Mouse (Mus musculus): ENCODE measurements around the gene Prdm4. TPM values are rescaled to one million over a fixed set of nuclear protein-coding genes. Genes with fewer than 3 reads are reported as not detected.
A peak's percentile ranks its signal among the peaks of the same experiment; 100 is the strongest.

Prdm4 gene
- 10 to 100 TPM; 15.0 to 19.9 TPM for total RNA-seq (2021)
- long read RNA-seq, experiment 1, transcript Prdm4-201 (12 exons, 3,877 nt), result major isoform, 26 of 39 reads
- long read RNA-seq, experiment 1, partial matches to known transcripts, result 3 of 39 reads
- long read RNA-seq, experiment 1, other reads (novel, unspliced or antisense), result 7 of 39 reads
- long read RNA-seq, experiment 2, transcript Prdm4-201 (12 exons, 3,877 nt), result major isoform, 24 of 37 reads
- long read RNA-seq, experiment 2, transcript Prdm4-207 (12 exons, 3,962 nt), result minor isoform, 6 of 37 reads
- long read RNA-seq, experiment 2, partial matches to known transcripts, result 2 of 37 reads
- long read RNA-seq, experiment 2, other reads (novel, unspliced or antisense), result 5 of 37 reads

DNA sequence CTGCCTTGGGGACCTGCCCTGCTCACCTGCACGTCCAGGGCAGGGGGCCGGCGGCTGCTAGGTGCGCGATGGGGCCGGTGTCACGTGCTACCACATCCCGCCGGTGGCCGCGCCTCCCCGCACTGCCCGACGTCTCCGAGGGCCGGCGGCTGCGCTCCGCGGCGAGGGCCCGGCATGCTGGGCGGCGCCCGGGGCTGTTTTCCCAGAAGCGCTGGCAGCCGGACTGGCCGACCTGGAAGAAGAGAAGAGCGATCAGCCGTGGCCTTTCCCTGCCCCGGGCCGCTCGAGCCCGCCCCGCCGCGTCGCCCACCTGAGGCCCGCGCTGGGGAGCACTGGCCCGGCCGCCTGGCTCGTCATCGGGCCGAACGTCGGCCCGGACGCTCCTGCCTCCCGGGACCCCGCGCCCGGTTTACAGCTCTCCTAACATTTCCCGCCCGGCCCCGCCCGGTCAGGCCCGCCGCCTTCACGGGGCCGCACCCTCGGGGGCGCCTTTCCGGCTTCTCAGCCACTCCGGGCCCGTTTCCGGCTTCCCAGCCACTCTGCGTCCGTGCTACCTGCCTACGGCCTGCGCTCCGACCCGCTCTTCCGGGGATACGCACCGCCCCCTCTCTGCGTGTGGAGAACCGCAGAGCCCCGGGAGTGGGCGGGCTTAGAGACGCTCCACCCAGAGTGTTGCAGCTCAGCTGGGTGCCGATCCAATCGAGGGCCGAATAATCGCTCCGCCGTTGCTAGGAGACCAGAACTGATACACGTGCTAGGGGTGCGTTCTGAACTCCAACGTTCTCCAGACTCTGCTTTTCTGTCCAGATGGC, at the start of gene Prdm4:
Gene Prdm4 (minus strand): TSS at position 645 of the 812 bp plus-strand sequence.
- Histone ChIP-seq H3K27ac (peak within 1 kb of the TSS; percentile 90), H3K4me3 (peak within 1 kb of the TSS; percentile 81)
- peak; percentile 53 for TF ChIP-seq CTCF (IDR thresholded peaks at IDR 0.05)
- peak; percentile 99 for DNase-seq
- intact Hi-C loops (cut with DNase I), result loop anchor here (5.0 kb wide), 1 partner anchor 41 kb away; the partner anchor contains the start of gene Rtcb

DNA sequence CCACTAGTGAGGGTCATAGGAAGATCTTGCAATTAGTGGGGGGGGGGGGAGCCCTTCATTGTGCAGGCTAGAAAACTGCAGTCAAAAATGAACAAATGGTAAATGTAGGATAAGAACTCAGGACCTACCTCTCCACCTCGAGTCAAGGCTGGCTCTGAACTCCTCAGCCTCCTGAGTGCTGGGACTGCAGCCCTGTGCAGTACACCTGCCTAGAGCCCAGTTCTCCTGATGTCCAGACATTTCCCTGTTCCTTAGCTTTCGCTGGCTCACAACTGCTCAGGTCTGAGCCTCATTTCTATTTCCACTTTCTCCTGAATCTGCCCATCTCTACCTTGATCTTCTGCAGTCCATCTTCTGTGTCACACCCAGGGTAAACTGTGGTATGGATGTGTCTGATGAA, 49.5 kb upstream of the Prdm4 start:
- no peak overlapping the region for H3K27ac ChIP-seq
- DNase-seq, result no peak
- H3K4me3 ChIP-seq, result no peak overlapping the region
- no peak for TF ChIP-seq CTCF (IDR thresholded peaks at IDR 0.05)
- intact Hi-C loops (cut with DNase I), result no loop called here

DNA sequence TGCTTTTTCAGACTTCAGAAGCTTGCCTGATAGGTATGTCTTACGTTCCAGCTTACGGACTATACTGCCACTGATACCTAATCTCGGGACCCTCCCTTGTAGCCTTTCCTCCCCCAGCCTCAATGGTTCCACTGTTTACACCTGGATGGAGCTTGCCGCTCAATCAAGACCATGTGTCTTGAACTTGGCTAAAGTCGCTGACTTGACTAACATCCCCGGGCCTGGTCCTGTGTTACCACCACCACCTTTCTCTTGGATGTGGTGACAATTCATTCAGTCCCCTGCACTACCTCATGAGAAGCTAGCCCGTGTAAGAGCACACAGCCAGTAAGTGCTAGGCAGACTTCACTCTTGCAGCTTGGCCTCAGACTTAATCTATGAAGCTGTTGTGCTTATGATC, 47.4 kb upstream of the Prdm4 start:
- H3K27ac ChIP-seq, result no peak overlapping the region
- intact Hi-C loops (cut with DNase I), result no loop called here
- no peak for DNase-seq
- no peak for TF ChIP-seq CTCF (IDR thresholded peaks at IDR 0.05)
- no peak overlapping the region for H3K4me3 ChIP-seq

DNA sequence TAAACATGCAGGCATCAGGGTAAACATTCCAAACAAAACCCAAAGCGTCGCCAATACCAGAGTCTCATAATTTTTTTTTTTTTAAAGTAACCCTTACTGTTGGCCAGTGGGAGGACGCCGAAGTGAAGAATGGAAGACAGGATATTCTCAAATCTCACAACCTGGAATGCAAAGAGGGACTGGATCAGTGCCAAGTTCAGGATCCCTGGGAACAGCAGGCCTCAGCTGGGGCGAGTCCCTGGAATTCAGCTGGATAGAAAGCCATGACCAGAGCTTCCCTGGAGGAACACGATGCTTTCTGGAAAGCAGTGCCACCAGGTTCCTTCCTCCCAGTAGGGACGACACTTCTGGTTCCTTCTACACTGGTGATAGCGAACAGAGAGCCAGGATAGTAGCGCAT, 46.0 kb upstream of the Prdm4 start:
- TF ChIP-seq CTCF (IDR thresholded peaks at IDR 0.05), result no peak
- intact Hi-C loops (cut with DNase I), result no loop called here
- DNase-seq, result no peak
- no peak overlapping the region for H3K4me3 ChIP-seq
- no peak overlapping the region for H3K27ac ChIP-seq

DNA sequence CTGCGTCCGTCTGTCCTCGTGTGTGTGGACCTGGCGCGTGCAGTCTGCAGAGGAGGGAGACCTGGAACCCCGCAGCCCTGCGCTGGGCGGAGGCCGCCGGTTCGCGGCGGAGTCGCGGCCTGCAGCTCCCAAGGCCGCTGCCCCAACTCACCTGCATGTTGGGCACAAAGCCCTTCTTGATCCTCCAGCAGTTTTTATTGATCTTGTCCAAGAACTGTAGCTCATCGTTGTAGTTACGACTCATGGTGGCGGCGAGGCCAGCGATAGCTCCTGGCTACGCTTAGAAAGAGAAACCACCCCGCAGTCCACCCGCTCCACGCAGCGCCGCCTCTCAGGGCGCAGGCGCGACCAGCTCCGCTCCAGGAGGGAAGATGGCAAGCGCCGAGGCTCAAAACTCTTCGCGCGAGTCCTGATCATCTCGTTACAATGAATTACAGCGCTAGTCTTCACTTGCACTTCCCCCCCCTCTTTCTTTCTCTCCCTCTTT, 40.6 kb upstream of the Prdm4 start, which contains the start of gene Rtcb:
Gene Rtcb (minus strand): TSS at position 360 of the 487 bp plus-strand sequence.
- Histone ChIP-seq H3K27ac (peak within 1 kb of the TSS; percentile 92), H3K4me3 (peak within 1 kb of the TSS; percentile 80)
- peak; percentile 98 for DNase-seq
- intact Hi-C loops (cut with DNase I), result loop anchor here (5.0 kb wide), 2 partner anchors 40 to 65 kb away; partner anchors contain the start of genes Fbxo7 and Prdm4
- TF ChIP-seq CTCF (IDR thresholded peaks at IDR 0.05), result no peak

DNA sequence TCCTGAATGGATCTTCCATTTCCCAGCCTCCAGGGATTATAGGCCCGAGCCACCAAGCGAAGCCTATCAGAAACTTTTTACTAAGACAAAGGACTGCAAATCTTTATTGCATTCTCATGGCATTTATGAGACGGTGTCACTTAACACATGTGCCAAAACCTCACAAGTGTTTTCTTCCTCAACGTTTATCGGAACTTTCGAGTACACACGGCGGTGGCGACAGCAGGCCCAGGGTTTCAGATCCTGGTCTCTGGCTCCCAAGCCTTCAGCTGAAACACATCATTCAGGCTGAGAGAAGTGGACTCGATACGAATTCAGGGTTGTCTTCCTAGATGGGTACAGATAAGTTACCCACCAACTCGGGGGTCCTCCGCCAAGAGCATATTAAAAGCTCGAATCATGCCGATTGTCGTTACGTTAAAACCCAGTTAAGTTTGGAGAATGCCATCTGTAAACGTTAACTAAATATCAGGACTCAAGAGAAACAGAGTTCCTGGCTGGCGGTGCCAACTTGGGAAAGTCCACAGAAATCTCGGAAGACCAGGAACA, 40.0 kb upstream of the Prdm4 start:
- H3K27ac ChIP-seq, result peak overlapping the region; percentile 92
- no peak for TF ChIP-seq CTCF (IDR thresholded peaks at IDR 0.05)

DNA sequence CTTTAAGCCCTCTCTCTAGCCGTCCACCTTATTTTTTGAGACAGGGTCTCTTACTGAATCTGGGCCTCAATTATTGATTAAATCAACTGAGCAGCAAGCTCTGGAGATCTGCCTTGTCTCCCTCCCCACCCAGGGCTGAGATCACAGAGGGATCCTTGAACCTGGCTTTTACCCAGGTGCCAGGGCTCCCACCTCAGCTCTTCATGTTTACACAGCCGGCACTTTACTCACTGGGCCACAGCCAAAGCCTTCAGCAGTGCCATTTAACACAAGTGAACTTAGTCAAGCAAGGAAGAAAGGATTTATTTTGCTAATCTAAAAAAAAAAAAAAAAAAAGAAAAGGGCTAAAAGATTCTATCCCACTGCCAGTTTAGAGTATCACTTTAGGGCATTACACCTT, 37.5 kb upstream of the Prdm4 start:
- DNase-seq, result no peak
- intact Hi-C loops (cut with DNase I), result no loop called here
- TF ChIP-seq CTCF (IDR thresholded peaks at IDR 0.05), result no peak

More for the DNA sequence above, 40.0 kb upstream of the Prdm4 start:
- intact Hi-C loops (cut with DNase I), result loop anchor here (5.0 kb wide), 2 partner anchors 40 to 65 kb away; partner anchors contain the start of genes Fbxo7 and Prdm4
- DNase-seq, result no peak
- H3K4me3 ChIP-seq, result peak overlapping the region; percentile 80

DNA sequence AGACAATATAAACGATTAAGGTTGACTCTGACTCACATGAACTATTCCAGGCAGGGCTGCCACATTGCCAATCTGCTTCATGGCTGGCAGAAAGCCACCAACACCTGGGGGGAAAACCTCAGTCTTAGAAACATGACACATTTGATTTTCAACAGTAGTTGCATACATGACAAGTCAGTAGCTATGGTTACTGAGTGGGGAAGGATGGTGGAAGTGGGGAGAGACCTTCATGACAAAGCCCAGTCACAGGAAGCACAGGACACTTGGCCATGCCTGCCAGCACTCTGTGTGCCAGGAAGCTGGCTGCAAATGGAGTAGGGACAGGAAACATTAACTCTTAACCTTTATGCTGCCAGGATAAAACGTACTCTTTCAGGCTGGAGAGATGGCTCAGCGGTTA, 36.5 kb upstream of the Prdm4 start:
- no peak for TF ChIP-seq CTCF (IDR thresholded peaks at IDR 0.05)
- intact Hi-C loops (cut with DNase I), result no loop called here
- no peak overlapping the region for H3K4me3 ChIP-seq
- no peak for DNase-seq
- H3K27ac ChIP-seq, result no peak overlapping the region

More for the DNA sequence above, 37.5 kb upstream of the Prdm4 start:
- H3K4me3 ChIP-seq, result no peak overlapping the region
- H3K27ac ChIP-seq, result no peak overlapping the region

DNA sequence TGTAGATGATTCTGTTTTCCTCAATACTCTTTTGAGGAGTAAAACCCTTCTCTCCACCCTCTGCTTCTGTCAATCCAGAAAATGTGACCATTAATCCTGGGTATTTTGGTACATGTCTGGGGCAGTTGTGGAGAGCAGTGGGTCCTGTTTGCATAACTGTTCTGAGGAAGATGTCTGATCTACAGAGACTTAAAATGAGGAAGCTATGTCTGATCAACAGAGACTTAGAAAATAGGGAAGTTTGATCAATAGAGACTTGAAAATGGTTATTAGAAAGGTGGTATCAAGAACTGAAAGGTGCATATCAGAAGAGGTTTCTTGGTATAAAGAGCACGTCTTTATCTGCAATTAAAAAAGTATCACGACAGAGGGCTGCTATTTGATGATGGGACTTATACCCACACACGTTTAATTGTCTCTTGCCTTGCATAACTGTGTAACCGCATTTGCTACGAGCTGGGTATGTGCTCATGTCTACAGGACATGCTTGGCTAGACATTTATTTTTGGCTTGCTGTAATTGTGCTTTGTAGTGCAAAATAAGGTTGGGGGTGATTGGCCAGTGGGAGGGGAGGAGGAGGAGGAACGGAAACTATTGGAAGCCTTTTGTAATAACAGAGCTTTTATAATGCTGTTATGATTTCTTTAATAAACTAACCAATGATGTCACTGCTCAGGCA, 35.0 kb upstream of the Prdm4 start:
- Histone ChIP-seq H3K4me3 (no peak overlapping the region), H3K27ac (no peak overlapping the region)
- TF ChIP-seq CTCF (IDR thresholded peaks at IDR 0.05), result no peak
- no peak for DNase-seq
- intact Hi-C loops (cut with DNase I), result no loop called here

DNA sequence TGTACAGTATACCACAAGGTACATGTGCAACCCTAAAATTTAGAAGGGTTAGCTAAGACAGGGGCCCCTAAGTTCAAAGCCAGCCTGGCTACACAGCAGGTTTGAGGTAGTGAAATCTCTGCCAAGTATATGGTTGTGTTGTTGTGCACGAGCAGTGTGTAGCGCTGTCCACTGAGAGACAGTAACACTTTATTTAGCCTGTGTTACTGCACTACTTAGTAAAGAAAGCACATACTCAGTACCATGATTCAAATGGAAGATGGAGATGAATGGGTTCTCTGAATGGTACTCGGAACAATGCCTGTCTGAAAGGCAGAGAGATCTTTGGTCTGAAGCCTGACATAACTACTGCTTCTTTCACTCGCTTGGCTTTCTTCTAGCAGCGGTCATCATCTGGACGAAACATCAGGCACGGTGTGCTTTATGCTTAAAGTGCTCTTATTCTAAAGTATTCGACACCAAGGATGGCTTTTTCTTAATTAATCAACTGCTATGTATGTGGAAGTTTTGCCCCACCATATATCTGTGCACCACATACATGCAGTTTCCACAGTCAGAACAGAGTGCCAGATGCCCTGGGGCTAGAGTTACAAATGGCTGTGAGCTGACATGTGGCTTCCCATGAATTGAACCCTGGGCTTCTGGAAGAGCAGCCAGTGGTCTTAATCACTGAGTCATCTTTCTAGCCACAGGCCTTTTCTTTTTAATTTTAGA, 31.7 kb upstream of the Prdm4 start:
- intact Hi-C loops (cut with DNase I), result no loop called here
- TF ChIP-seq CTCF (IDR thresholded peaks at IDR 0.05), result no peak
- DNase-seq, result no peak
- no peak overlapping the region for H3K4me3 ChIP-seq
- no peak overlapping the region for H3K27ac ChIP-seq

DNA sequence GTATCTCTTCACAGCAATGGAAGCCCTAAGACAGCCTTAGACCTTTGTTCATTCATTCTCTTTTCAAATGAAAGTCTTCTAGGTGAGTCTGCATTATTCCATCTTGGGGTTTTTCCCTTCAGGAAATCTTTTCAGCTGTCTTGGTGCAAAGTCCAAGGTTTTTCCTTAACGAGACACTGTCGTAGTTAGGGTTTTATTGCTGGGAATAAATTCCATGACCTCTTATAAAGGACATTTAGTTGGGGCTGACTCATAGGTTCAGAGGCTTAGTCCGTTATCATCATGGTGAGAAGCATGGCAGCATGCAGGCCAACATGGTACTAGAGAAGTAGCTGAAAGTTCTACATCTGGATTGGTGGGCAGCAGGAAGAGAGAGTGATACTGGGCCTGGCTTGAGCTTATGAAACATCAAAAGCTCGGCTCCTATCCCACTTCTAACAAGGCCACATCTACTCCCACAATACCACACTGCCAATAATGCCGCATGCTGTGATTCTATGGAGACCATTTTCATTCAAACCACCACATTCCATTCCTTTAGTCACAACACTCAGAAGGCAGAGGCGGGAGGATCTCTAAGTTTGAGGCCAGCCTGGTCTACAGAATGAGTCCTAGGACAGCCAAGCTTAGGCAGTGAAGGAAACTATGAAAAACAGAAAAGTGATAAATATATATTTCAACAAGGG, 19.5 kb upstream of the Prdm4 start:
- no peak overlapping the region for H3K4me3 ChIP-seq
- H3K27ac ChIP-seq, result no peak overlapping the region
- intact Hi-C loops (cut with DNase I), result no loop called here
- no peak for DNase-seq
- TF ChIP-seq CTCF (IDR thresholded peaks at IDR 0.05), result no peak

Data from gastrocnemius, adult 2 months (tissue).